Mouse (Mus musculus) frontal cortex, postnatal 10 days (tissue): ENCODE data around the gene Egfl8.

ENCODE experiments used
- DNase-seq, 2 experiments: peaks; one replicate each; pipeline ENCODE4 v3.0.0; 2022; ENCODE audit warnings: low spot score in 2 of 2, mixed read lengths in 1 of 2

Gene Egfl8

DNA sequence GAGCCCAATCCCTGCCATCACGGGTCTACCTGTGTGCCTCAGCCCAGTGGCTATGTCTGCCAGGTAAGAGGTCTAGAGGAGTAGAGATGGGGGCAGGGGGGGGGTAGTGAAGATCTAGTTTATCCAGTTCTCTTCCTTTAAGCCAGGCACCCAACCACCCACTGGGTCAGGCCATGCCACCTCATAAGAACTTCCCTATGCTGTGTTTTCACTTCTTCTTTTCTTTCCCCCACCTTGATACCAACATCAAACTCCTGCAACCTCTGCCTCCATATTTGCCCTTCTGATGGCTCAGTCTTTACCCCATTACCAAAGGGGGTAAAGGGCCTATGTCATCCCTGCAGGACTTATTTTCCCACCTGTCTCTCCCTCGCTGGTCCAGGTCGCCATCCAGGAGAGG lies 37.7 kb downstream of the Egfl8 start:
- no peak for DNase-seq

DNA sequence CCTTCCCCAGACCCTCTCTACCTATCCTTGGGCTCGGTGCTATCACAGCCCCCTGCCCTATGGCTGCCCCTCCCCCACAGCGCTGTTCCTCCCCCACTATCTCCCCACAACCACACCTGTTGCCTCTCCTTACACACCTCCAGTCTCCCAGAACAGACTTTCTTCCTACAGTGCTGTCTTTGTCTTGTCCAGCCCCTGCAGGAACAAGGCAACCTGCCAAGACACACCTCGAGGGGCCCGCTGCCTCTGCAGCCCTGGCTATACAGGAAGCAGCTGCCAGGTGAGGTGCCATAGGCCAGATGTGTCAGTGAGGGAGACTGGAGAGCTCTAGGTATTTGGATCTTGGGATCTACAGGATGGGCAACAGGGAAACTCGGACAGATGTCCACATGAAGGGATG lies 39.2 kb downstream of the Egfl8 start:
- no peak for DNase-seq

- no peak for DNase-seq
These were observed 43.4 kb downstream of the Egfl8 start for GRCm38 (mm10) chr17:34572361-34572760.

- no peak for DNase-seq
These were observed 43.9 kb downstream of the Egfl8 start for GRCm38 (mm10) chr17:34571875-34572274.

DNA sequence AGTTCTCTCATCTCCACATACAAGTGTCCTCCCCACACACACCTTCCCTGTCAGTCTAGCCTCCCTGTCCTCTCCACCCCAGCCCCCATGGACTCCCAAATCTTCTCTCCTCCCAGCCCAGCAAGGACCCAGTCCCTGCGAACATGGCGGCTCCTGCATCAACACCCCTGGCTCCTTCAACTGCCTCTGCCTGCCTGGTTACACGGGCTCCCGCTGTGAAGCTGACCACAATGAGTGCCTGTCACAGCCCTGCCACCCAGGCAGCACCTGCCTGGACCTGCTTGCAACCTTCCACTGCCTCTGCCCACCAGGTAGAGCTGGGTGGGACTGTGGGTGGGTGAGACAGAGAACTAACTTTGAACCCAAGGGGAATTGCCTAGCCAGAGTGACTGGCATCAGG lies 45.9 kb downstream of the Egfl8 start:
- DNase-seq = no peak

GRCm38 (mm10) chr17:34568421-34568820 lies 47.4 kb downstream of the Egfl8 start:
- DNase-seq = no peak

- DNase-seq = no peak
These were observed 48.5 kb downstream of the Egfl8 start for GRCm38 (mm10) chr17:34567311-34567710.

- no peak for DNase-seq
These were observed 51.0 kb downstream of the Egfl8 start for GRCm38 (mm10) chr17:34564796-34565195.

DNA sequence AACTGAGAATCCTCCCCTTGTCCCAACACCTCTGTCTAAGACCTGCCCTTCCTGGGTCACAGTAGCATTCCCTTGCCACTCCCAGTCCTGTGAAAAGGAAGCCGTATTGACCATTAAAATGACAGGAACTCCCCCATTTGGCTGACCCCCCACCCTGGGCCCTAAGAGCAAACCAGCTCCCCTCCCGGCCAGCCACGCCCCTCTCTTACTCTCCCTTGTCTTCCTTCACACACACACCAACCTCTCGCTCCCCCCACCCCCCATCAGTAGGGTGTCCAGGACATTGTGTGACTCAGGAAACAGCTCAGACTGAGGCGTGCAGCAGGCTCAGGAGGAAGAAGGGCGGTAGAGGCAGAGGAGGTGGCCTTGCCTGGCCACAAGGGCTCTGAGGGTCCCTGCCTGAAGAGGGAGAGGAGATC lies 51.8 kb downstream of the Egfl8 start, which contains the start of gene Notch4:
TSS of gene Notch4 (plus strand) at position 266 of the 419 bp plus-strand sequence.
- no peak for DNase-seq

DNA sequence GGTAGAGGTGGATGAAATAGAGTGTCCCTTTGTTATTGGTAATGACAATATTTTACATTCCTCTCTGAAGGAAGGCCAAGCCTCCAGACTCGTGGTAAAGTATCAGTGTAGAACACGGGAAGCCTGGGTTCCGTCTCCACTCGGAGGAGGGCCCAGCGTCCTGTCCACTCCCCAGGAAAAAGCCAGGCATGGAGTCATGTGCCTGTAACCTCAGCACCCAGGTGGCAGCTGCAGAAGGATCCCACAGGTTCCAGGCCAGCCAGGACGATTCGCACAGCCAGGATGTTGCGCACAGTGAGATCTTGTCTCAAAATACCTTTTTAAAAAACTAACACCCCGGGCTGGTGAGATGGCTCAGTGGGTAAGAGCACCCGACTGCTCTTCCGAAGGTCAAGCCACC lies 52.4 kb downstream of the Egfl8 start:
- DNase-seq = no peak
